Comparison of ENCODE assay signal across 16 mouse cellular contexts in genomic region chr14:13651541-13652298, GRCm38 (mm10). TPM values are rescaled to one million over a fixed set of nuclear protein-coding genes. Genes with fewer than 3 reads are reported as not detected.
DNase-seq lines count a peak whose midpoint lies in the region; ATAC-seq lines count a peak whose summit lies in the region.
"Had no signal": no experiment of that assay in that cellular context is flagged by ENCODE, and none has a peak within 500 bp of the region (broad histone marks: within the 10 kb centered on the region; RNA-seq: fewer than 3 reads in every experiment).

No protein-coding gene starts in this region.

- no peak overlapping the region for H3K4me2 ChIP-seq in neural tube, embryonic 12.5 days (replicated peaks)
- no peak overlapping the region for H3K4me2 ChIP-seq in limb, embryonic 11.5 days (ENCODE audit: low read depth, severe bottlenecking)
- H3K4me2 ChIP-seq in kidney, embryonic 16.5 days (replicated peaks; ENCODE audit: low read depth, low read length) = no peak overlapping the region
- H3K4me2 ChIP-seq: limb, embryonic 13.5 days; lung, embryonic 15.5 days had no signal

- 74% methylated on average over 2 of the region's 2 CpGs for WGBS in neural tube, embryonic 12.5 days
- WGBS in limb, embryonic 11.5 days = 31% methylated on average over 2 of the region's 2 CpGs
- 74% methylated on average over 2 of the region's 2 CpGs for WGBS in kidney, embryonic 16.5 days

- H3K9me3 ChIP-seq in neural tube, embryonic 12.5 days = no peaks in the 10 kb centered on the region
- no peaks in the 10 kb centered on the region for H3K9me3 ChIP-seq in limb, embryonic 11.5 days (ENCODE audit: control insufficient read depth, low read length)
- H3K9me3 ChIP-seq in kidney, embryonic 16.5 days (ENCODE audit: low read length) = no peaks in the 10 kb centered on the region
- H3K9me3 ChIP-seq: limb, embryonic 13.5 days; lung, embryonic 15.5 days had no signal

- ATAC-seq in neural tube, embryonic 12.5 days (ENCODE audit: low FRiP score, low read depth) = peak; percentile 44; the same call in 1 of the 2 replicates
- peak; percentile 54; the same call in 1 of the 2 replicates for ATAC-seq in limb, embryonic 11.5 days (ENCODE audit: insufficient number of reproducible peaks, low FRiP score, low TSS enrichment, low read depth)
- no peak for ATAC-seq in kidney, embryonic 16.5 days (ENCODE audit: low FRiP score, low TSS enrichment)

- peak; percentile 20 to 21 for DNase-seq in cerebellum, postnatal 10 days
- no peak for DNase-seq in cerebellum, postnatal 4 days (ENCODE audit: low spot score in 2 of 2)
- no peak for DNase-seq in neural tube, embryonic 10.5 days (ENCODE audit: extremely low spot score, low spot score)
- DNase-seq in limb, embryonic 11.5 days (ENCODE audit: low spot score) = peak; percentile 23
- DNase-seq in adrenal gland, postnatal 10 days = no peak
- no peak for DNase-seq in urinary bladder, postnatal 4 days (ENCODE audit: low spot score in 2 of 2)
- DNase-seq: cerebellum, adult 11-12 months; gastrocnemius, postnatal 36 days; heart, postnatal 10 days; kidney, postnatal 36 days had no signal

- H3K4me1 ChIP-seq in neural tube, embryonic 12.5 days = no peaks in the 10 kb centered on the region
- no peaks in the 10 kb centered on the region for H3K4me1 ChIP-seq in limb, embryonic 11.5 days (ENCODE audit: control insufficient read depth, insufficient read depth, low read length)
- H3K4me1 ChIP-seq in kidney, embryonic 16.5 days (ENCODE audit: insufficient read depth, low read length) = no peaks in the 10 kb centered on the region
- H3K4me1 ChIP-seq: limb, embryonic 13.5 days; lung, embryonic 15.5 days had no signal

- H3K36me3 ChIP-seq in neural tube, embryonic 12.5 days = no peaks in the 10 kb centered on the region
- H3K36me3 ChIP-seq in limb, embryonic 11.5 days (ENCODE audit: control insufficient read depth, insufficient read depth, low read length) = no peaks in the 10 kb centered on the region
- no peaks in the 10 kb centered on the region for H3K36me3 ChIP-seq in kidney, embryonic 16.5 days (ENCODE audit: insufficient read depth, low read length)
- H3K36me3 ChIP-seq: limb, embryonic 13.5 days; lung, embryonic 15.5 days had no signal

- no peak overlapping the region for H3K4me3 ChIP-seq in neural tube, embryonic 12.5 days
- H3K4me3 ChIP-seq in limb, embryonic 11.5 days (ENCODE audit: low read depth, low read length) = no peak overlapping the region
- H3K4me3 ChIP-seq in kidney, embryonic 16.5 days (ENCODE audit: low read length) = no peak overlapping the region
- H3K4me3 ChIP-seq: limb, embryonic 13.5 days; lung, embryonic 15.5 days had no signal

- H3K9ac ChIP-seq in neural tube, embryonic 12.5 days = no peak overlapping the region
- no peak overlapping the region for H3K9ac ChIP-seq in limb, embryonic 11.5 days (ENCODE audit: low read length)
- no peak overlapping the region for H3K9ac ChIP-seq in kidney, embryonic 16.5 days (replicated peaks; ENCODE audit: low read length)
- H3K9ac ChIP-seq: limb, embryonic 13.5 days; lung, embryonic 15.5 days had no signal

- no peak overlapping the region for H3K27ac ChIP-seq in neural tube, embryonic 12.5 days
- H3K27ac ChIP-seq in limb, embryonic 11.5 days (replicated peaks; ENCODE audit: low read depth, low read length) = no peak overlapping the region
- no peak overlapping the region for H3K27ac ChIP-seq in kidney, embryonic 16.5 days (ENCODE audit: low read length)
- H3K27ac ChIP-seq: limb, embryonic 13.5 days; lung, embryonic 15.5 days had no signal

- no peaks in the 10 kb centered on the region for H3K27me3 ChIP-seq in neural tube, embryonic 12.5 days (replicated peaks)
- H3K27me3 ChIP-seq in limb, embryonic 11.5 days (ENCODE audit: control insufficient read depth, insufficient read depth, low read length) = no peaks in the 10 kb centered on the region
- H3K27me3 ChIP-seq in kidney, embryonic 16.5 days (ENCODE audit: insufficient read depth, low read length) = no peaks in the 10 kb centered on the region
- H3K27me3 ChIP-seq: limb, embryonic 13.5 days; lung, embryonic 15.5 days had no signal

RNA-seq across cellular contexts. Expression of gene Sntn, which starts 19.0 kb away (rescaled TPM):
- not detected in 2 replicates for polyA plus RNA-seq in neural tube, embryonic 12.5 days (2016; fragmentation: Nextera tagmentation; extraction: Ambion mirVana)
- not detected in 2 replicates for polyA plus RNA-seq in limb, embryonic 11.5 days (2014; fragmentation: Nextera tagmentation; extraction: Ambion mirVana)
- not detected in 2 replicates for polyA plus RNA-seq in kidney, embryonic 16.5 days (2015; fragmentation: Nextera tagmentation; extraction: Ambion mirVana)
- not detected for total RNA-seq in adrenal gland, postnatal 10 days (2021)
- total RNA-seq: ES-E14; gastrocnemius, postnatal 36 days; heart, postnatal 10 days had no signal
- polyA plus RNA-seq: limb, embryonic 13.5 days; small intestine, adult 2 months had no signal

Comparison
In these comparisons a context has a peak if more than half of its experiments do, and no peak if none do; other contexts are left out.
1. DNase-seq: peak in cerebellum, postnatal 10 days (2 of 2) and limb, embryonic 11.5 days (single experiment); none in cerebellum, postnatal 4 days (0 of 2), neural tube, embryonic 10.5 days (single experiment), adrenal gland, postnatal 10 days (single experiment) and urinary bladder, postnatal 4 days (0 of 2).